Mouse (Mus musculus): ENCODE data around the gene Prss32. TPM values are rescaled to one million over a fixed set of nuclear protein-coding genes. Genes with fewer than 3 reads are reported as not detected.

Prss32 gene
- not detected in 2 replicates for polyA plus RNA-seq (2014; fragmentation: Nextera tagmentation; extraction: Ambion mirVana)

GRCm38 (mm10) chr17:23843812-23844273 is at the start of gene Prss32, which contains the start of gene Prss41:
Prss32 (plus strand) TSS chr17:23843855.
Prss41 (minus strand) TSS chr17:23844172.
- DNase-seq (ENCODE audit: low spot score) = peak; percentile 81
- no peak within 1 kb of the TSS for H3K9ac ChIP-seq (ENCODE audit: low read length)
- no peaks in the 10 kb centered on the region for H3K9me3 ChIP-seq (ENCODE audit: control insufficient read depth, low read length)
- ATAC-seq (ENCODE audit: insufficient number of reproducible peaks, low FRiP score, low TSS enrichment, low read depth) = no peak; the same call in 1 of the 2 replicates
- H3K27me3 ChIP-seq (ENCODE audit: control insufficient read depth, insufficient read depth, low read length) = no peaks in the 10 kb centered on the region
- H3K27ac ChIP-seq (replicated peaks; ENCODE audit: low read depth, low read length) = no peak within 1 kb of the TSS
- peak within 1 kb of the TSS; percentile 29; the same call in 1 of the 2 replicates for H3K4me2 ChIP-seq (ENCODE audit: low read depth, severe bottlenecking)
- 16% methylated on average over 19 of the region's 19 CpGs for WGBS
- H3K36me3 ChIP-seq (ENCODE audit: control insufficient read depth, insufficient read depth, low read length) = no peaks in the 10 kb centered on the region
- peak within 1 kb of the TSS; percentile 5; the same call in 1 of the 2 replicates for H3K4me3 ChIP-seq (ENCODE audit: low read depth, low read length)
- no peaks in the 10 kb centered on the region for H3K4me1 ChIP-seq (ENCODE audit: control insufficient read depth, insufficient read depth, low read length)

- Histone ChIP-seq H3K4me2 (ENCODE audit: low read depth, severe bottlenecking) (no peak overlapping the region), H3K4me1 (ENCODE audit: control insufficient read depth, insufficient read depth, low read length) (0 out of 2 replicates have a peak, but pooled peaks cover 5% of the 10 kb centered on the region), H3K4me3 (ENCODE audit: low read depth, low read length) (no peak overlapping the region), H3K9ac (ENCODE audit: low read length) (no peak overlapping the region), H3K9me3 (ENCODE audit: control insufficient read depth, low read length) (no peaks in the 10 kb centered on the region), H3K36me3 (ENCODE audit: control insufficient read depth, insufficient read depth, low read length) (no peaks in the 10 kb centered on the region), H3K27ac (replicated peaks; ENCODE audit: low read depth, low read length) (no peak overlapping the region), H3K27me3 (ENCODE audit: control insufficient read depth, insufficient read depth, low read length) (no peaks in the 10 kb centered on the region)
- WGBS = 95% methylated on average over 8 of the region's 8 CpGs
- ATAC-seq (ENCODE audit: insufficient number of reproducible peaks, low FRiP score, low TSS enrichment, low read depth) = no peak
- DNase-seq (ENCODE audit: low spot score) = no peak
Measured at GRCm38 (mm10) chr17:23795323-23795722, 48.3 kb upstream of the Prss32 start.

- DNase-seq (ENCODE audit: low spot score) (no peak), ATAC-seq (ENCODE audit: insufficient number of reproducible peaks, low FRiP score, low TSS enrichment, low read depth) (no peak)
- no peak overlapping the region for H3K27ac ChIP-seq (replicated peaks; ENCODE audit: low read depth, low read length)
- no peak overlapping the region for H3K4me2 ChIP-seq (ENCODE audit: low read depth, severe bottlenecking)
- H3K4me1 ChIP-seq (ENCODE audit: control insufficient read depth, insufficient read depth, low read length) = no peaks in the 10 kb centered on the region
- H3K9me3 ChIP-seq (ENCODE audit: control insufficient read depth, low read length) = no peaks in the 10 kb centered on the region
- no peak overlapping the region for H3K9ac ChIP-seq (ENCODE audit: low read length)
- 14% methylated on average over 7 of the region's 7 CpGs for WGBS
- H3K36me3 ChIP-seq (ENCODE audit: control insufficient read depth, insufficient read depth, low read length) = no peaks in the 10 kb centered on the region
- H3K27me3 ChIP-seq (ENCODE audit: control insufficient read depth, insufficient read depth, low read length) = no peaks in the 10 kb centered on the region
- H3K4me3 ChIP-seq (ENCODE audit: low read depth, low read length) = no peak overlapping the region
Measured at GRCm38 (mm10) chr17:23797316-23797715, 46.3 kb upstream of the Prss32 start.

- H3K27ac ChIP-seq (replicated peaks; ENCODE audit: low read depth, low read length) = no peak overlapping the region
- no peaks in the 10 kb centered on the region for H3K27me3 ChIP-seq (ENCODE audit: control insufficient read depth, insufficient read depth, low read length)
- H3K4me3 ChIP-seq (ENCODE audit: low read depth, low read length) = no peak overlapping the region
- DNase-seq (ENCODE audit: low spot score) (no peak), ATAC-seq (ENCODE audit: insufficient number of reproducible peaks, low FRiP score, low TSS enrichment, low read depth) (no peak)
- no peak overlapping the region for H3K4me2 ChIP-seq (ENCODE audit: low read depth, severe bottlenecking)
- H3K4me1 ChIP-seq (ENCODE audit: control insufficient read depth, insufficient read depth, low read length) = peaks cover 9% of the 10 kb centered on the region
- H3K36me3 ChIP-seq (ENCODE audit: control insufficient read depth, insufficient read depth, low read length) = no peaks in the 10 kb centered on the region
- no peak overlapping the region for H3K9ac ChIP-seq (ENCODE audit: low read length)
- 93% methylated on average over 10 of the region's 10 CpGs for WGBS
- H3K9me3 ChIP-seq (ENCODE audit: control insufficient read depth, low read length) = no peaks in the 10 kb centered on the region
Measured at GRCm38 (mm10) chr17:23801627-23802026, 42.0 kb upstream of the Prss32 start.

- under 1% methylated on average over 60 of the region's 60 CpGs for WGBS
- ATAC-seq (ENCODE audit: insufficient number of reproducible peaks, low FRiP score, low TSS enrichment, low read depth) (peak; percentile 94), DNase-seq (ENCODE audit: low spot score) (peak; percentile 96)
- Histone ChIP-seq H3K4me1 (ENCODE audit: control insufficient read depth, insufficient read depth, low read length) (peaks cover 14% of the 10 kb centered on the region), H3K9ac (ENCODE audit: low read length) (peak overlapping the region; percentile 96), H3K4me3 (ENCODE audit: low read depth, low read length) (peak overlapping the region; percentile 99), H3K9me3 (ENCODE audit: control insufficient read depth, low read length) (no peaks in the 10 kb centered on the region), H3K4me2 (ENCODE audit: low read depth, severe bottlenecking) (peak overlapping the region; percentile 60), H3K27me3 (ENCODE audit: control insufficient read depth, insufficient read depth, low read length) (no peaks in the 10 kb centered on the region), H3K27ac (replicated peaks; ENCODE audit: low read depth, low read length) (peak overlapping the region; percentile 93), H3K36me3 (ENCODE audit: control insufficient read depth, insufficient read depth, low read length) (peaks cover 2% of the 10 kb centered on the region; the same call in 1 of the 2 replicates)
Measured at GRCm38 (mm10) chr17:23802746-23803365, 40.8 kb upstream of the Prss32 start.

GRCm38 (mm10) chr17:23803366-23804041 is 40.2 kb upstream of the Prss32 start:
- DNase-seq (ENCODE audit: low spot score) (peak; percentile 93), ATAC-seq (ENCODE audit: insufficient number of reproducible peaks, low FRiP score, low TSS enrichment, low read depth) (peak; percentile 65)
- Histone ChIP-seq H3K36me3 (ENCODE audit: control insufficient read depth, insufficient read depth, low read length) (peaks cover 4% of the 10 kb centered on the region; the same call in 1 of the 2 replicates), H3K9me3 (ENCODE audit: control insufficient read depth, low read length) (no peaks in the 10 kb centered on the region), H3K4me1 (ENCODE audit: control insufficient read depth, insufficient read depth, low read length) (peaks cover 14% of the 10 kb centered on the region), H3K4me2 (ENCODE audit: low read depth, severe bottlenecking) (peak overlapping the region; percentile 60), H3K4me3 (ENCODE audit: low read depth, low read length) (peak overlapping the region; percentile 99), H3K27ac (replicated peaks; ENCODE audit: low read depth, low read length) (peak overlapping the region; percentile 93), H3K27me3 (ENCODE audit: control insufficient read depth, insufficient read depth, low read length) (no peaks in the 10 kb centered on the region), H3K9ac (ENCODE audit: low read length) (peak overlapping the region; percentile 96)
- WGBS = under 1% methylated on average over 73 of the region's 83 CpGs

GRCm38 (mm10) chr17:23804426-23805085 is 39.1 kb upstream of the Prss32 start:
- peaks cover 10% of the 10 kb centered on the region for H3K36me3 ChIP-seq (ENCODE audit: control insufficient read depth, insufficient read depth, low read length)
- H3K9me3 ChIP-seq (ENCODE audit: control insufficient read depth, low read length) = no peaks in the 10 kb centered on the region
- WGBS = 6% methylated on average over 8 of the region's 8 CpGs
- no peaks in the 10 kb centered on the region for H3K27me3 ChIP-seq (ENCODE audit: control insufficient read depth, insufficient read depth, low read length)
- H3K9ac ChIP-seq (ENCODE audit: low read length) = peak overlapping the region; percentile 96
- no peak overlapping the region for H3K27ac ChIP-seq (replicated peaks; ENCODE audit: low read depth, low read length)
- H3K4me1 ChIP-seq (ENCODE audit: control insufficient read depth, insufficient read depth, low read length) = peaks cover 14% of the 10 kb centered on the region
- ATAC-seq (ENCODE audit: insufficient number of reproducible peaks, low FRiP score, low TSS enrichment, low read depth) (no peak), DNase-seq (ENCODE audit: low spot score) (no peak)
- H3K4me3 ChIP-seq (ENCODE audit: low read depth, low read length) = peak overlapping the region; percentile 99
- peak overlapping the region; percentile 60 for H3K4me2 ChIP-seq (ENCODE audit: low read depth, severe bottlenecking)

GRCm38 (mm10) chr17:23806867-23807266 is 36.8 kb upstream of the Prss32 start:
- DNase-seq (ENCODE audit: low spot score) (no peak), ATAC-seq (ENCODE audit: insufficient number of reproducible peaks, low FRiP score, low TSS enrichment, low read depth) (no peak)
- peaks cover 28% of the 10 kb centered on the region for H3K36me3 ChIP-seq (ENCODE audit: control insufficient read depth, insufficient read depth, low read length)
- peaks cover 14% of the 10 kb centered on the region for H3K4me1 ChIP-seq (ENCODE audit: control insufficient read depth, insufficient read depth, low read length)
- H3K4me3 ChIP-seq (ENCODE audit: low read depth, low read length) = no peak overlapping the region
- no peaks in the 10 kb centered on the region for H3K27me3 ChIP-seq (ENCODE audit: control insufficient read depth, insufficient read depth, low read length)
- H3K9me3 ChIP-seq (ENCODE audit: control insufficient read depth, low read length) = no peaks in the 10 kb centered on the region
- WGBS = 89% methylated on average over 25 of the region's 25 CpGs
- H3K4me2 ChIP-seq (ENCODE audit: low read depth, severe bottlenecking) = no peak overlapping the region
- no peak overlapping the region for H3K9ac ChIP-seq (ENCODE audit: low read length)
- H3K27ac ChIP-seq (replicated peaks; ENCODE audit: low read depth, low read length) = no peak overlapping the region

Measured in limb, embryonic 11.5 days (tissue).